Mouse (Mus musculus) central nervous system, embryonic 18 days (tissue): ENCODE measurements around the gene Hsd17b7. TPM values are rescaled to one million over a fixed set of nuclear protein-coding genes. Genes with fewer than 3 reads are reported as not detected.

ENCODE experiments used
- polyA plus RNA-seq: library from polyadenylated mRNA; depleted of rRNA; stranded (reverse); fragments of >200 nt; gene quantifications from 2 replicates; pipeline ENCODE4 v1.2.3, GENCODE M21; 2012; rRNA removed

Hsd17b7 gene
- 15.0 and 18.6 TPM in 2 replicates for polyA plus RNA-seq

DNA sequence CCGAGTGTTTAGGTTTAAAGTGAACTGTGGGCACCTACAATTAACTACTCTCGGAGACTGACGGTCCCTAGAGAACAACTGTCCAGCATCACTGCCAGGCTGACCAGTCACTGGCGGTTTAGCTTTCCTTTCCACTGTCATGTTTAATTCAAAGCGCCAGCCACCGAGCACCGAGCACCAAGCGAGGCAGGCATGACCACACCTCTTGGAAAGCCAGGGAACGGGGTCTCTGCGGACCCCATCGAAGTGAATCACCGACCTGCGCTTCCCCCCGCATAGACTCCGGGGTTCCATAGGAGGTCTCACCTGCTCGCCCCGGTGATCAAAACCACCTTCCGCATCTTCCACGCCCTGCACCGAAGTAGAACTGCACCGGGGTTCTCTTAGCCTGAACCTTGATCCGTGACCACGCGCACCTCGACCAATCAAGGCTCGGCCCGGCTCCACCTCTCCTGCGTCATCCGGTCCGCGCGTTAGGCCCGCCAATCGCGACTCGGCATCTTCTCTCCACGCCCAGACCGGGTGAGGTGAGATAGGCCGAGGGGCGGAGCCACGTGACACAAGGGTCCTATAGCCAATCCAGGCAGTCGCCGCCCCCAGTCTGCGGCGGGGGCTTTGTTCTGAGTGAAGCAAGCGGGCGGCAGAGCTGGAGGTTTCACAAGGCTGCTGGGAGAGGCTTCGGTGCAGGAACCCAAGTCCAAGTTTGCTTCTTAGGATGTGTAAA lies at the start of gene Hsd17b7:
Gene Hsd17b7, minus strand, starts transcription at position 450 of the 724 bp plus-strand sequence.

DNA sequence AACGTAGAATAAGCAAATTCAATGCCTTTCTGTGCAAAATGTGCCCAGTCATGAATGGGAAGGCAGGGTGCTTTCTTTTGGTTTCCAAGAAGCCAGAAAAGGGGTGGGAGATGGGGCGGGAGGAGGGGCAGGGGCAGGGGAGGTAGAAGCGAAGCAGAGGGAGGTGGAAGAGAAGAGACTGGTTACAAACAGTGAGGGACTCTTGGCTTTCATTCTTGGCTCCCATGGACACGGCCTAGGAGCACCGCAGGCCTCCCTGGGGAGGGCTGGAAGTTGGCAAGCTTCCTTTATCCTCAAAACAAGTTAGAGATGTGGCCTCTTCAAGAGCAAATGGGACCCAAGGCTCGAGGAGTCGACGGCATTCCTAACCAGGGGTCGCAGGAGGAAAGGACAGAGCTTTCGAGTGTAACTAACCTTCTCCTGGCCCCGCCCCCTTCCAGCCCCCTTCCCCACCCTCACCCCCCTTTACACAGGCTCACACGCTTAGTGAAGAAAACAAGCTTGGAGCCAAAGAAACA lies 40.5 kb downstream of the Hsd17b7 start, which contains the start of gene Ccdc190:
Gene Ccdc190, plus strand, starts transcription at position 195 of the 518 bp plus-strand sequence.

Other genes with a start within 250 kb of the Hsd17b7 start
- 62.3 and 63.1 TPM in 2 replicates for gene Rgs4, start 221.6 kb downstream of the Hsd17b7 start, polyA plus RNA-seq
- gene Ccdc190, start 40.6 kb downstream of the Hsd17b7 start, polyA plus RNA-seq = 7.8 and 11.3 TPM in 2 replicates
- gene Ddr2, start 141.5 kb upstream of the Hsd17b7 start, polyA plus RNA-seq = 4.3 and 5.1 TPM in 2 replicates
- gene Uap1, start 205.7 kb upstream of the Hsd17b7 start, polyA plus RNA-seq = 38.5 and 39.6 TPM in 2 replicates
- gene Uhmk1, start 246.2 kb upstream of the Hsd17b7 start, polyA plus RNA-seq = 28.3 and 31.4 TPM in 2 replicates